Mouse (Mus musculus): ENCODE data around the gene Prep.
"Not testable (repeated sequence)": the region's sequence is repeated elsewhere in the genome, so short reads cannot be mapped to it uniquely, and the experiment has no call there.

The Prep gene

GRCm38 (mm10) chr10:45077353-45077752 is 10.3 kb downstream of the Prep start:
- no peak for DNase-seq

GRCm38 (mm10) chr10:45079756-45080155 is 12.8 kb downstream of the Prep start:
- no peak for DNase-seq

GRCm38 (mm10) chr10:45080490-45080889 is 13.5 kb downstream of the Prep start:
- no peak for DNase-seq

- no peak for DNase-seq
These were observed 15.7 kb downstream of the Prep start for GRCm38 (mm10) chr10:45082730-45083129.

DNA sequence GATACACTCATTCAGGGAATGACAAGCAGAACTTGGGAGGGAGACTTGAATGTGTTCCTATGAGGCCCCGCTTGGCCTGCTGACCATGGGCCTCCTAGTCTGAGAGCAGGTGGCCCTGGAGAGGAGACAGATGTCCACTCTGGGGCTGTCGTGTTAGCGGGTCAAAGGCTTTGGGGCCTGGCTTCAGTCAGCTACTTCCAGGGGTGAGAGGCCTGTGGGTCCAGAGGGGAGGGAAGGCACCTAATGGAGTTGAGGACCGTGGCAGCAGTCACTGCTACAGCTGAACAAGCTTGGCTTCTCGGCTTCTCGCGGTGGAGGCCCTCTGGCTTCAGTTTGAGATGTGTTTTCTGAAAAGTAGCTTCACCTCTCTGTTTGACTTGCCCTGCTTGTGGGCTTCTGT is 17.0 kb downstream of the Prep start:
- DNase-seq: not testable (repeated sequence)

GRCm38 (mm10) chr10:45084471-45084870 is 17.5 kb downstream of the Prep start:
- DNase-seq: no peak

- no peak for DNase-seq
These were observed 18.3 kb downstream of the Prep start for GRCm38 (mm10) chr10:45085315-45085714.

DNA sequence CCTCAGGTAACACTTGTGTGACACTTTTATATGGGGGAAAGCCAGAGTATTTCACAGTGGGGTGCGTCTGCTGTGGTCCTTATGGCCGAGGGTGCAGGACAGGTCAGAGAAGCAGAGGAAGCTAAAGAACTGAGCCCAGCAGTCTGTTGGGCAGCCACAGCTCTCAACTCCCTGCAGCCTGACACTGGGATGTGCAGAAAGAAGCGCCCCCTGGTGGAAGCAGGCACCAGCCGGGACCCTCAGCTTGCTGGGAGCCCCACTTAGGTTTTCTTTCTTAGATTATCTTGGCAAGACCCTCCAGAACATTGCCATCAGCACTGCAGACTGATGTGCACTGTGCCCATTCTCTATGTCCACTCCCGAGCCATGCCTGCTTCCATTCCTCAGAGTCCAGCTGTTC is 19.6 kb downstream of the Prep start:
- DNase-seq: no peak

- no peak for DNase-seq
These were observed 24.6 kb downstream of the Prep start for GRCm38 (mm10) chr10:45091462-45092079.

DNA sequence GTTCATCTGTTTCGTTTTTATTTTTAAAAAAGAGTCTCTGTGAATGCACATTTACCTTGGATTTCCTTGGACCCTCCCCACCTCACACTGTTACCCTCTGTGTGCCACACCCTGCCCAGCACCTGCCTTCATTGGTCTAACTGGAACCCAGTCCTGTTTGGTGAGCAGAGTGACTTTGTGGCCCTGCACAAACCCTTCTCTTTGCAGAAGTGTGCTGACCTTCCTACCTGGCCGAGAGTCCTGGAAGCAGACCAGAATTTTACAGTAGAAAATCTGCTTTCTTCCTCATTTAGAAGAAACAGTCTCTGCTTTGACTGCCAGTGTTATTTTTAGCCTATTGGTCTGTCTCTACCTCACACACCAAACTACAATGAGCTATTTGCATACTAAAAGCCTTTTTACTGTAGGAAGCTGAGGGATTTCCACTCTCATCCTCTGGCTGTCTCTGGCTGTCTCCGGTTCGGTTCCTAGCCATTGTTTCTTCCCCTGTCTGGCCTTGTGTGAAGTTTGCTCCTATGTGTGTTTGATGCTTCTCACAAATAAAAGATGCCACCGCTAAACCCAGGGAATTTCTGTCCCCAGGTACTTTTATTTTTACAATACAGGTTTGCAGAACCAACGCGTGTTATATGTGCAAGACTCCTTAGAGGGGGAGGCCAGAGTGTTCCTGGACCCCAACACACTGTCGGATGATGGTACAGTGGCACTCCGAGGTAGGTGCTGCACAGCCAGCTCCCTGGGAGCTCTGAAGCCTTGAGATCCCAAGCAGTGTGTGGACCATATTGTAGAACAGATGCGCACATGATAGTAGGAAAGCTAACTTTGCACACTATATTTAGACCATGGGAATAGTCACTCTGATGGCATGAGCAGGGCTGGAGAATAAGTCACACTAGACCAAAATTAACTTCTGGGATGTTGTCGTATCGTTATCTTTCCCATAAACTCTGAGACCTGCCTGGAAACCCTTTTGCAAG is 25.4 kb downstream of the Prep start:
- DNase-seq: no peak

DNA sequence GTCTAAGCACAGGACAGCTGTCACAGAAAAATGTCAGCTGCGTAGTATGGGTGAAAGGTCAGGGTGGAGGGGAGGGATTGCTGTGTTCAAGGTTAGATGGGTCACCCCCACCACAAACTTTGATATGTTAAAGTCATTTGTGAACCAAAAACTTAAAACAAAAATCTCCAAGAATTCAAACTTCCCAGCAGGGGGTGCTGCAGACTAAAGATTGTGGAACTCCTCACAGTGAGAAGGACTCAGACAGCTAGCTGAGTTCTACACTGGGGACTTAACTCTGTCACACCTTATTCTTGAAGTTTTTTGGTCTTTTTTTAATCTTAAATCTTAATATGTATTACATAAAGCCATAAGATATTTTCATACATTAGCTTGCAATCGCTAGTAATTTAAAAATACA is 31.7 kb downstream of the Prep start:
- DNase-seq: peak; percentile 66

- DNase-seq: peak; percentile 77
These were observed 33.5 kb downstream of the Prep start for GRCm38 (mm10) chr10:45100473-45100872.

- no peak for DNase-seq
These were observed 36.2 kb downstream of the Prep start for GRCm38 (mm10) chr10:45103184-45103583.

GRCm38 (mm10) chr10:45104098-45104497 is 37.1 kb downstream of the Prep start:
- DNase-seq: peak; percentile 87

- no peak for DNase-seq
These were observed 37.6 kb downstream of the Prep start for GRCm38 (mm10) chr10:45104535-45105079.

GRCm38 (mm10) chr10:45106541-45106940 is 39.5 kb downstream of the Prep start:
- no peak for DNase-seq

- DNase-seq: no peak
These were observed 40.3 kb downstream of the Prep start for GRCm38 (mm10) chr10:45107313-45107712.

- no peak for DNase-seq
These were observed 42.0 kb downstream of the Prep start for GRCm38 (mm10) chr10:45109041-45109440.

- no peak for DNase-seq
These were observed 43.0 kb downstream of the Prep start for GRCm38 (mm10) chr10:45109974-45110373.

DNA sequence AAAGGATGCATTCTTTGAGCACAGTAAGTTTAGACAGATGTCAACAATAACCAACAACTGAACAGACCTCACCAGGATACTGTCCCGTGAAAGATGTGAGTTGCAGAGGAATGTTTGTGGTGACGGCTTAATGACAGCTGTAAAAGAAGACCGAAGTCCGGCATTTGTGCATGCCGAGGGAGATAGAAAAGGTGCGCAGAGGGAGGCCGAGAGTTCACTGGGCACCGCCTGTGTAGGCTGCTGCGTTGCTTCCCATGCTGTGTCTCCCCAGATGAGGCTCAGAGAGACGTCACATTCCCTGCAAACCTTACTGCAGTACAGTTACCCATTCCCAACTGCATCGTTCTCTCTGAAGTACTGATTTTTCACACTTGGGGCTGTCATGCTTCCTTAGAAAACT is 45.9 kb downstream of the Prep start:
- no peak for DNase-seq

DNA sequence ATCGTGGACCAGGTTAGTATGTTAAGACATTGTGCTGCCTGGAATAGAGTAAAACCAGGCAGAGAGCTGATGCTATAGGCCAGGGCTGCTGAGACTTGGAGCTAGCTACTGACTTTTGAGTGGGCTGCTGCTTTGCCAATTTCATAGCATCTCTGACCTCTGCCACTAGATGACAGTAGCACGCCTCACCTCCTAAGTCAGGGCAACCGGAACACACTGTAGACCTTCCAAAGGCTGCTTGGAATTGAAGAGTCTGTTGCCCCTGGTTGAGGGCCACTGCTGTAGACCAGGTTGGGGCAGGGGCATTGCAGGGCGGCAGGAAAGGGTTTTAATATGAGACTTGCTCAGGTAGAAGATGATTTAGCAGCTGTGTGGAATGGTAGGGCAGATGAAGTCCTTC is 47.5 kb downstream of the Prep start:
- no peak for DNase-seq

DNA sequence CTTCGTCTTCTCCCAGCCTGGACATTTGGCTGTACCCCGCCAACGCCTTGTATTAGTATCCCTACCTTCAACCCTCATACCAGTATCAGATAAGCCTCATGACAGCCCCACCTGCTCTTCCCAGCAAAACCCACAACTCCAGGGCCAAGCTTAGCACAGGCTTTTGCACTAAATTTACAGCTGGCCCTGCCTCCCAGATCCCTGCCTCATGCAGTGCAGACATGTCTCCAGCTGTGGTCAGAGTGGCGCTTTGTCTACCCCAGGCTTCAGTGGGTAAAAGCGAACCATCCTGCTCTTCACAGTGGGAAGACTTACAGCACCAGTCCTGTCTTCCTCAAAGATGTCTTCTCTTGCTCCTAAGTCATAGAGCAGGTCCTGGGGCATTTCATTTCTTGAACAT is 49.8 kb downstream of the Prep start:
- DNase-seq: no peak

DNA sequence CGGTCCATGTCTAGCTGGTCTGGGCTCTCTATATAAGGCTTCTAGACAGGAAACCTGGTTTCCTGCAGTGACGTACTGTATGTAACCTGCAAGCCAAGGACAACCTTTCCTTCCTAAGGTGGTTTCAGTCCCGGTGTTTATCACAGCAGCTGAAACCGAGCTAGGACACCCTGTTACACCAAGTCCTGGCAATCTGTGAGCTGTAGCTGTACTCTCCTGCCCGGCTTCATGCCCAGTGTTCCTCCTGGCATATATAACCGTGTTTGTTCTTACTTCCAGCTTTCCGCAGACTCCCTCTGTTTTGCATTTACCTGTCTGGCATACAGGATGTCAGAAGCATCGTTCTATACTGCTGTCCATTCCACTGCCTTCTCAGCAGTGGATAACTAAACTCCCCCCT is 51.4 kb downstream of the Prep start:
- DNase-seq: no peak

DNA sequence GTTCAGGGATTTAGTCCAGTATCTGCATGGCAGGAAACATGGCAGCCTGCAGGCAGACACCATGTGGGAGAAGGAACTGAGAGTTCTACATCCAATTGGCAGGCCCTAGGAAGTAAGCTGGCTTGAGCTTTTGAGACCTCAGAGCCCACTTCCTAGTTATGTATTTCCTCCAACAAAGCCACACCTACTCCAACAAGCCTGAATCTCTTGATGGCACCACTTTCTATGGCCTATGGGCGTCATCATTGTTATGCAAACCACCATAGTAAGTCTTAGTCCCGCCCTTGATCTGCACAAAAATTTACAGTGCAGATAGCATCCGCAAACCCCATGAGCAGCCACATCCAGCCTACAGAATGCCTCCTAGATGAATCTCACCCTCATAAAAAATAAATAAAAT is 54.6 kb downstream of the Prep start:
- DNase-seq: no peak
